Mouse (Mus musculus) erythroblast, embryonic 14.5 days (primary cell): ENCODE measurements around the gene Svep1.

Source experiments
- GATA1 ChIP-seq: IDR thresholded peaks from 2 replicates; pipeline ENCODE4 v1.6.1; 2012; ENCODE audit warnings: low read length, inconsistent platforms, mixed read lengths
- TAL1 ChIP-seq: IDR thresholded peaks from 3 replicates; pipeline ENCODE4 v1.6.1; 2012; ENCODE audit warnings: low read length, inconsistent platforms, mixed read lengths

DNA sequence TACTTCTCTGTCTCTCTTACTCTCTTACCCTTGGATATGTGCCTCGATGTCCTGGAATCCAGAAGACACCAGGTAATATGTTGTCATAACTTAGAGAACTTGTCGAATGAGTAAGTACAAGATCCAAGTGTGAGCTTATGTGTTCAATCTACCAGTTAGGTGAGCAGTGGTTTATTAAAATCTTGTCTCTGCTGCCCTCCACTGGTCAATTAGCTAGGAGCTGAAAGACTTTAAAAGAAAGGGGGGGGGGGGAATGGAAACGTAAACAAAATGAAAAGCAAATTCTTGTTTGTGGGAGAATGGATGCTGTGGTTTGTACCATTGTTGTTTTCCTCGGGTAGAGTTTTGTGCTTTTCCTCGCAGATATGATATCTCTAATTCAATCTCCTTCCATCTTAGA, 46.8 kb upstream of the Svep1 start:
- TF ChIP-seq TAL1 (no peak), GATA1 (no peak)
